Mouse (Mus musculus): ENCODE measurements around the gene Krba1.

Krba1 gene

DNA sequence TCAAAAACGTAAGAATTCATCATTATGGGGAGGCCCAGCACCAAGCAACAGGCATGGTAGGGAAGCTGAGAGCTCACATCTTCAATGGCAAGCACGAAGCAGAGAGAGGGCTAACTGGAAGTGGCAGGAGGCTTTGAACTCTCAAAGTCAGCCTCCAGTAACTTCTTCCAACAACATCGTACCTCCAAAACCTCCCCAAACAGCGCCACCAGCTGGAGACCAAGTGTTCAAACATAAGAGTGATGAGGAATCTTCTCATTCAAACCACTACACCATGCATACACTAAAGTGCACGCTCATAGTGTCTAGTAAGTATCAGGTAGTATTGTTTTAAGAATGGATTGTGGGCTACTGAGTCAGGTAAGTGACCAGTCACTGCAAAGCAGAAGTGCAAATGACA is 28.7 kb downstream of the Krba1 start:
- DNase-seq (ENCODE audit: extremely low spot score, low spot score): no peak

DNA sequence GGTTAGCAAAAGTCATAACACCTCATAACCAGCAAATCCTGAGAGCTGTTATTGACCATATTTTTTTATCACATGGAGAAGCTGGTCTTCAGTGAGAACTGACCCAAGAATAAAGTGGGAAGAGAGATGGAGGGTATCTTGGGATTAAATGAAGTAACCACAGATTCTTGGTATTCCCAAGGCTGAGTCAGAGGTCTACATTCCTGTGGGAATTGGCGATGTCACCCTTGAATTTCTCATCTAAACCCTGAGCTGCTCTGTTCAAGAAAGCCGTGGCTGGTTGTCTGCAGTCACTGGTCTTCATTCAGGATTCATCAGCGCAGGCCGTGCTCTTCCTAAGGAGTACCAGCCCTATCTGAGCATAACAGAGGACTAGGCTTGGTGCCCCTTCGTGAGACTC is 31.6 kb downstream of the Krba1 start:
- DNase-seq (ENCODE audit: extremely low spot score, low spot score): no peak

DNA sequence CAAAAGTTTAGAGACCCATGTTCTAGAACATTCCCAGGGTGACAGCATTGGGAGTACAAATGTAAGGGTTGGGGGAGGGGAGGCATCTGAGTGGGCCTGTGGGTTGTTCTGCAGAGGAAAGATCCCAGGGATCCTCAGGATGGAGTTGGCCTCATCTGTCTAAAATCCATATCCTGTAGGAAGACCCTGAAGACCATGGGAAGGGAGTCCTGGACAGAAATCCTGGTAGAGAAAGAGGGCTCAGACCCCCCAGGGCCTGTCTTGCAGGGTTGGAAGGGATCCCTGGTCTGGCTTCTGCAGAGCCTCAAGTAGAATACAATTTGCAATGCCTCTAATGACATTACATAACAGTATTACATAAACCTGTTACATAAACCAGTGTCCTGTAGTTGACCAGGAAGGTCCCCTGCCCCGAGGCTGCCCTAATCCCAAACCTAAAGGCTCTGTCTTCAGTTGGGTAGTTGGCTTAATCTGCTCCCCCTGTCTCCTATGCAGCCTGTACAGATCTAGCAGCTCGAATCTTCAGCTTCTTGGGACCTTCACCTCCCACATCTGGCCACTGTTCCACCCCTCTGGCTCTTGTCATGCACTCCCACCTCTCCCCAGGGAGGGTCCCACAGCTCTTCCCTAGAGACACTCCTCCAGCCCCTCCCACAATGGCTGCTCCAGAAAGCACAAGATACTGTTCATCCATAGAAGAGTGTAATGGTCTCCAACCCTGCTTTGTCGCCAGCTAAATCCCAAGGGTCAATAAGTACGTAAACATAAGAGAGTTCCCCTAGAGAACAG is 33.6 kb downstream of the Krba1 start:
- DNase-seq (ENCODE audit: extremely low spot score, low spot score): no peak

DNA sequence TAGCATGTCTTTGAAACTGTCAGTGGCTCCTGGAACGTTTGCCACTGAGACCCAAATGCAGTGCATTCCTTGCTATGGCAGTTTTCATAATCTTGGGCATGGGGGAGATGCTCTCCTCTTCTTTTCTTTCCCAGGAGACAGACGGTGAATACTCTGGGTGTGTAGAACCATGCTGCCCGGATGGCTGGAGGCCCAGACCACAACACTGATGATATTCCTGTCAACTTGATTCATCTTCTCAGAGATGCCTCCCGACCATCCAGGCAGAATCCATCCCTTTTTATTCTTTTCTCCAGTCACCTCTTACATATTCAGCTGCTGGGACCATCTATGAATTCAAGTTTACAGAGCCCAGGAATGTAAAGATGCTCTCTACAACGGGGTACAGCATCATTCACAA is 35.4 kb downstream of the Krba1 start:
- no peak for DNase-seq (ENCODE audit: extremely low spot score, low spot score)

DNA sequence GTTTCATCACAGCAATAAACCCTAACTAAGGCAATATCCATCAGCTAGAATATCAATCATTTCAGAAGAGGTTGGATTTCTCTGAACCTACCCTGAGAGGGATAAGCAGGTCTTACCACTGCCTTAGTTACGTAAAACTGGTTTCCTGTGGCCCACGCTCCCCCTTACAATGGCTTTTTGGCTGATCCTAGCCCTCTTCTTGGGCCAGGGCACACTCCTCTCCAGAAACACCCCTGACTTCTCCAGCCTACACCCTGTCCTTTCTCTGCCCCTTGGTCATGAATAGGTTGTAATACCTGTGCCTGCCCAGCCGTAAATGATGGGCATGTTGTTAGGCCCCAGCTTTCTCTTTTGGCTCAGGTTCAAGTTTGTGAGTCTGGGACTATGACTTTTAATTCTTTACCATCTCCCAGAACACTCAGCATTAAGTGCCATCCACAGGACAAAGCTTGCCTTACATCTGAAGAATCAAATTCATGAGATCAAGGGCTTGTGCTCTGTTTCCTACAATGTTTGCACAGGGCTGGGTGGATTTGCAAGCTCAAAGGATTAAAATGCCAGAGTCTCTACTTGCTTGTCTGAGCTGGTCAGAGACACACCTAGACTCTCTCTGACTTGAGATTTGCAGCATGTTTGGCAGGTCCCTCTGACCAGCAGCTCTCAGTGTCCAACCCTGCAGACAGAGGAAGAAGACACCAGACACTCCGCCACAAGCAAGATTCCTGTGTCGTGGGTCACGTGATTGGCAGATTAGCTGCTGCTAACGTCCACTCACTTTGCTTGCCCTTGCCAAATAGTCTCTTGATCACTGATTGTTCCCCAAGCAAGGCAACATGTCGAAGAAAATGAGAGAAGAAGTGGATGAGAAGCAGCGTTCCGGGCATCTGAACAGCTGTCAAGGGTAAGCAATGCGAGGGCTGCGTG is 37.8 kb downstream of the Krba1 start:
- no peak for DNase-seq (ENCODE audit: extremely low spot score, low spot score)

DNA sequence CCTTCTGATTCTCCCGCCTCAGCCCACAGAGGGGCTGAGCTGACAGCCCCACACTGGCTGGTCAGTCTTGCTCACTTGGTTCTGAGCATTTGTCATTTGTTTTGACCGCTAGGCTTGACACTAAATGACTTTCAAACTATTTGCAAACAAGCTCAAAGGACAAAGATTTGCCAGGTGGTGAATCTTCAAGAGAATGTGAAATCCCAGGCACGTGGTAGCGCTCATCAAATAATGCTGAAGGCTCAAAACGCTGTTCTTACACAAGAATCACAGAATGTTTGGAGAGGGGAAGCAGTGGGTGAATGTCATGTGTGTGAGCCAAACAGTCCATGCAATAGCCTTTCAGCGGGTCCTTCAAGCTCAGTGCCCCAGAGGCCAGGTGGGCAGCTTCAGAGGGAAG is 39.3 kb downstream of the Krba1 start:
- DNase-seq (ENCODE audit: extremely low spot score, low spot score): no peak

DNA sequence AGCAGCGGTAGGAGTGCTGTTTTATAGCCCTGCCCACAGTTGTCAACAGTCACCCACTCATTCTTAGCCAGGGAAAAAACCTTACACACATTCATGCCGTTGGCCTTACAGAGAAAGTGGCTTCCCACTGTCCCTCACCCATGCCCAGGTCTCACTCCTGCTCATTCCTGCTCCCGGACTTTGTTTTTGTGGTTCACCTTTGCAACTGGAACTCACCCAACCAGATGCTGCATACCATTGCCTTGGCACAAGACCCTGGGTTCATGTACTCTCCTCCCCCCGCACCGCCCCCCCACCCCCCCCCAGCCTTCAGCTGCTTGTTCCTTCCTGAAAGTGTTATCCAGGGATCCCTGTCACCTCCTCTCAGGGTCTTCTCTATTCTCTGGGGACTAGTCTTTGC is 39.7 kb downstream of the Krba1 start:
- DNase-seq (ENCODE audit: extremely low spot score, low spot score): no peak

DNA sequence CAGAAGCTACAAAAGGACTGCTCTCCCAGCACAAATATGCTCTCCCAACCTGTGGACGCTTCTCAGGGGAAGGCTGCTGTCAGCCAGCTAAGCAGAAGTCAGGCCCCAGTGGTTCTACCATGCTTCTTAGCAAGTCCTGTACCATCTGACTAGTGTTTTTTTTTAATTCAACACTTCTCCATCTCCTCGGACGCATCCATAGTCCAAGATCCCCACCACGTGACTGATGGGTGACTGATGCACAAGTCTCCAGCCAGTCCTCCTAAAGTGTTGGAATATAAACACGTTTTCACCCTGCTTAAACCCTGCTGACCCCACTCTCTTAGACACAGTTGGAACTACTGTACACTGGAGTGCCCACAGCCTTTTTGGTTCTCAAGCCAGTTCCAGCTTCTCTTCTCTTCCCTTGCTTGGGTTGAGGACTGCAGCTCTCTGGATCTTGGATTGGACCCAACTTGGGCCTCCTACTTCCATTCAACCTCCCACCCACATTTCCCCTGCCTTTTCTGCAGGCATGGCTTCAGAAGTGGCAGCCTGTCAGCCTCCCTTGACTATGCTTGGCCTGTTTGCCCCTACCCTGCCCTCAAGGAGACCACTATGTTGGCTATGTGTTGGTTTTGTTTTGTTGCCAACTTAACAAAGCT is 40.4 kb downstream of the Krba1 start:
- DNase-seq (ENCODE audit: extremely low spot score, low spot score): no peak

DNA sequence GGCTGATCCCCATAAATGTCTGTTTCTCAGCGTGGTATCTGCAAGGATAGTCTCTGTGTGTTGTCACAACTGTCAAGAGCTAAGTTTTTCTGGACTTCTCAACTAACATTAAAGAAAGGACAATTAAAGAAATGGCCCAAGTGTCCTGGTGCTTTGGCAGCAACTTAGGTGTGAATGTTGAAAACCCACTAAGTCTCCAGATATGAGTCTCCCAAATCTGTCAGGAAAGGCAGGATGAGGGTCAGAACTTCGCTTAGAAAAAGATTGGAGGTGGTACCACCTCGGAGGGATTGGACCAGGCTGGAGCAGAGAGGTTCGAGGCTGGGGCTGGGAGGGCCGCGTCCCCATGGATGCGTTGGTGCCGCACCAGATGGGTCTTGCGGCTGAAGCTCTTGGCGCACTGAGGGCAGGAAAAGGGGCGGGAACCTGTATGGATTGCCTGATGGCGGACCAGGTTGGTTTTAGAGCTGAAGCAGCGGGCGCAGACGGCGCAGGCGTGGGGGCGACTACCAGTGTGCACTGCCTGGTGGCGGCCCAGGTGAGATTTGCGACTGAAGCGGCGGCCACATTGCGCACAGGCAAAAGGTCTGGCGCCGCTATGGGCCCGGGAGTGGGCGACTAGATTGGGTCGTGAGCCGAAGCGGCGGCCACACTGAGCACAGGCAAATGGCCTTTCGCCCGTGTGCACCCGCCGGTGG is 42.4 kb downstream of the Krba1 start:
- DNase-seq (ENCODE audit: extremely low spot score, low spot score): peak; percentile 24

DNA sequence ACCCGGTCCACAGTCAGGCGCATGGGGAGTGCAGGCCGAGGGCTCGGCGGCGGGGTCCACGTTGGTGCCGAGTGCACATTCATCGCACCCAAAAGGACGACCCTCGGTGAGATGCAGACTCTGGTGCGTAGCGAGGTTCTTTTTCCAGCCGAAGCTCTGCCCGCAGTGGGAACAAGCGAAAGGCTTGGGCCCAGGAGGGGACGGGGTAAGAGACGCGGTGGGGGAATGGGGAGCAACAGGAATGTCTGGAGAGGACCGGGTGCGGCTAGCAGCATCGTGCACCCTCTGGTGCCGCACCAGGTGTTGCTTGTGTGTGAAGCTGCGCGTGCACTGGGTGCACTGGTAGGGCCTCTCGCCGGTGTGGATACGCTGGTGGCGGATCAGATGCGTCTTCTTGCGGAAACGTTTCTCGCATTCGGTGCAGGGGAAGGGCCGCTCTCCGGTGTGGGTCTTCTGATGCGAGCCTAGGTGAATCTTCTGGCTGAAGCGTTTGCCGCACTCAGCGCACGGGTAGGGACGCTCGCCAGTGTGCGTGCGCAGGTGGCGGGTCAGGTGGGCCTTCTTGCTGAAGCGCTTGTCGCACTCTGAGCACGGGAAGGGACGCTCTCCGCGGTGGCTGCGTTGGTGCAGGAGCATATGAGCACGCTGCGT is 43.2 kb downstream of the Krba1 start:
- peak; percentile 54 for DNase-seq (ENCODE audit: extremely low spot score, low spot score)

DNA sequence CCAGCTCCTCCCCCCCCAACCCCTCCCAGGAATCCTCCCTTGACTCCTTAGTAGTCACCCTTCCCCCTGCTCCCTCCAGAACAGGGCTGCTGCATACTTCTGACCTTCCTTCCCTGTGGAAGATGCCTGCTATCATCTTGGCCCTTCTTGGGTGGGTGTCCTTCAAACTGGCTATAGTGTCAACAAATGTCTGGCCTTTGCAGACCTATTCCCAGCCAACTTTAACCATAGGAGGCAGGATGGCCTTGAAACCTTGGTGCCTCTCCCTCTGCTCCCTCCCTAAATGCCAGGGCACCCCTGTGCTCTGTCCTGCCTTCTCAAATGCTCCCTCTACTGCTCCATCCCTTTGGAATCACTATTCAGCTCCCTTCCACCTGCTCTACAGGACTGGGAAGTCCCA is 44.3 kb downstream of the Krba1 start:
- no peak for DNase-seq (ENCODE audit: extremely low spot score, low spot score)

DNA sequence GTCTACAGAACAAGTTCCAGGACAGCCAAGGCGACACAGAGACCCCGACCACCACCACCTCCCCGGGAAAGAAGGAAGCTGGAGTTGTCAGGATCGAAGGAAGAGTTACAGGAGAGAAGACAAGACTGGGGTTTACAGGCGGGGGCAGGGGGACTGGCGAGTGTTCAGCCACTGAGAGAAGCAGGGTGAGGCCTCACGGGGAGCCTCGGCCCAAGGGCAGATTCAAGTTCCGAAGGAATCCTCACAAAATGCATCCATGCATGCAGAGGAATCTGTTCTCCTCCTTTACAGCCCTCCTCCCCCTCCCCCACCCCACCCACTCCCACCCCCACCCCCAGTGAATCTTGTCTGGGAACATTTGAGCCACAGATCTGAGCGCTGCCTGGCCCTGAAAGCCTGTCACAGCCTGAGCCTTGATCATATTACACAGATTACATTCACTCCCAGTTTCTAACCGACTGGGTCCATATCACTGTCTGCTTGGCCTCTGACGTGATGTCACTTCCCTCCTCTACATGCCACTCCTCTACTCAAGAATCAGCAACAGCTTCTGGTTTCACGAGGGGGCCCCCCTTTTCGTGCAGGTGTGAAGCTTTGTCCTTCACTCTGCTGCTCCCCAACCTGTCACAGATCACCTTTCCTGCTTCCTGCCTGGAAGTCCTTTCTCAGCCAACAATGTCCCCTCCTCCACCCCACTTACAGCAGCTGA is 45.1 kb downstream of the Krba1 start:
- no peak for DNase-seq (ENCODE audit: extremely low spot score, low spot score)

DNA sequence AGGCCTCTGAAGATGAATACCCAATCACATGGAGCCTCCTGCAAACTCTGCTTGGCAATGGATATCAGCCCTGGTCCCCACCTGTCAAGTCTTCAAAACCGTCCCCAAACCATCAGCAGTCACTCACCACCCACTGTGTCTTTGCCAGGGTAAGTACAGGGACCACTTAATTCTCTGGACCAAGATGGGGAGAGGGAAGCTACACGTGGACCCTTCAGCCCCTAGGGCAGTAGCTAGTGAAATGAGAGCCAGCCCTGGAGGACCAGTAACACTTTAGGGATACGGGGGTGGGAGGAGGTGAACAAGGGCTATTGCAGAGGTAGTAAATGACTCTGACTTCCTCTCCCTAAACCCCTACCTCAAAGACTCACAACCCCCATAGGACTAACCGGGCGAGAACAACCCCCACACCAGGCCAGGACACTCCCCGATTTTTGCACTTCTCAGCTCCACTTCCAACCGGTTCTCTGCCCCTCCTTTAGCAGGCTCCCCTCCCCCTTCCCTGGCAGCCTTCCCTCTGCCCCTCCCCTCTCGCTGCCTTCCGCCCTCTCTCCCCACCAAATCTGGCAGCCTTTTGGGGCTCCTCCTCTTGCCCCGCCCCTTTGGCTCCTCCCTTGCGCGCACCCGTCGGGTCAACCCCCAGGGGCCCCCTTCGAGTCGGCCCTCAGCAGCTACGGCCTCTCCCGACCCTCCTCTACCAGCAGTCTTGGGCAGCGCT is 48.4 kb downstream of the Krba1 start:
- no peak for DNase-seq (ENCODE audit: extremely low spot score, low spot score)

DNA sequence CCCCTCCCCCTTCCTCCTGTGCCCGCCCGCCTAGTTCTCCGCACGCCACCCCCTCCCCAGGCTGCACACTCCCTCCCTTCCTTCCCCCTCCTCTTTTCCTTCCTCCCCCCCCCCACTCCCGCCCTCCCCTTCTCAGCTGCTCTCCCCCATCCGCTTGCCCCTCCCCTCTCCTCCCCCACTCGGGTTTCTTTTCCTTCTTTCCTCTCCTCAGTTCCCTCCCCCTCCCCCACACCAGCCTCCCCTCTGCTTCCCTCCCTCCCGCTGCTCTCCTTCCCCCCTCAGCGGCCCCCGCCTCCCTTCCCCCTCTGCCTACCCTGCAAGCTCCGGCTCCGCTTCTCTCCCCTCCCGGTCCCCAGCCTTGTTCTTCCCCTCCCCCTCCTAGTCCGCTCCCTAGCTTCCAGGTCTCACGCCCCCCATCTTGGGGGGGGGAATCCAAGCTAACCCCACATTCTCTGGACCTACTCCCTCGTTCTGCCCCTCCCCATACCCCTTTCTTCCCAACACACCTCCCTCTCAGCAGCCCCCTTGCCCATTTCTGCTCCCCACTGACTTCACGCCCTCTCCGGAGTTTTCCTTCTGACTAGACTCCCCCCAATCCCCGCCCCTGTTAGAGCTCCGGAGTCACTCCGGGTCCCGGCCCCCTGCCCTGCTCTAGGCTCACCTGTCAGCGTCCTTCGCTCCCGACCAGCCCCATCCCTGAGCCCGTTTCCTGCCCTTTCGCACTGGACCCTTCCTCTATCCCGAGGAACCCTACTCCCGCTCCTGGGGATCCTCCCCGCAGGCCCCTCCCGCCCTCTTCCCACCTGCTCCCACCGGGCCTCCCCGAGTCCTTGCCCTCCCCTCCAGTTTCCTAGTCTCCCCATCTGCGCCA is 49.2 kb downstream of the Krba1 start:
- peak; percentile 94 for DNase-seq (ENCODE audit: extremely low spot score, low spot score)

DNA sequence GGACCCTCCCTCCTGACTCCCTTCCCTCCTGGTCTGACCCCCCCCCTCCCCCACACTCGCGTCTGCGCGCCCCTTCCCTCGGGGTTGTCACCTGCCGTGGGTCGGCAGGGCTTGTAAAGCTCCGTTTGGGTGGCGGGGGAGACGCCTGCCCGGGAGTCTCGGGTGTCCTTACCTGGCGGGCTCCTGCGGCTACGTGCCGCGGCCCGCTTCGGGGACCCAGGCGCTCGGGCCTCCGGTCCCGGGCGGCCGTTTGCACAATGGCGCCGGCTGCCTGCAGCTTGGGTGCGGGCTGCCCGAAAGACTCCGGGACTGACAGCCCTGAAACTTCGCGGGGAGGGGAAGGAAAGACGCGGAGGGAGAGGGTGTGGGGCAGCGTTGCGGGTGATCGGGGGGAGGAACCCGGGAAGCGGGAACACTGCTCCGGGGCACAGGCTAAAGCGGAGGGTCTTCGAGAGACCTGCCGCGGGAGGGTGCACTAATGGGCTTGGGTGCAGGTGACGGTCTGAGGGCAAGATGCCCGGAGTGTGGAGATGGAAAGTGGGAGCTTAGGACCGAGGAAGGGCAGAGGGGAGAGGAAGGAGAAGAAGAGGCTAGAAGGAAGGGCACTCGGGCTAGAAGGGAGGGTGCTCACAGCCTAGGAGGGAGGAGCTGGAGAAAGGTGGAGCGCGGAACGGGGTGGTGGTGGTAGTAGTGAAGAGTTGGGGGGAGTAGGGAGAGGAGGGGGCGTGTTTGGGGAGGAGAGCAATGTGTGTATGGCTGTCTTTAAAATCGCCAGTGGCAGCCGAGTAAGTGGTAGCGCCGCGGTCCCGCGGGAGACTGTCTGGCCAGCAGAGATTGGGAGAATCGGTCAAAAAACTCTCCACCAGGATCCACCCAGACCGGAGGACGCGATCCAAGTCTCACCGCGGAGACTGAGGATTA is 50.1 kb downstream of the Krba1 start, which contains the start of gene Zfp467:
Gene Zfp467, minus strand, starts transcription at position 645 of the 921 bp plus-strand sequence.
- DNase-seq (ENCODE audit: extremely low spot score, low spot score): peak; percentile 57

DNA sequence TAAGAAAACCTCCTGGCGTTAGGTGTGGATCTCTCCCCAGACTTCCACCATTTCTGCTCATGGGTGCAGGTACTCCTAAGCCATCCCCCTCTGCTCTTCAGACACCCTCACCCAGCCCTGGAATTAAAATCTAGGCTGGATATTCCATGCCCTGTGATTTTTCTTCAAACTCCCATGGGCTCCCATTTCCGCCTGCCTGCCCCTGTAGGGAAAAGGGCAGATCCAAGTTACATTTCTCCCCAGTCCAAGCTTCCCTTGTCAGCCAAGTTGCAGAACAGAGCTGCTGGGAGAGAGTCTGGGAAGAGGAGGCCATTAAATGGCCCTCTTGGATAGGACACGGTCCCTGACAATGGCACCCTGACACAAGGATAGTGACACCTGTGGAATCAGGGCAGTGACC is 50.9 kb downstream of the Krba1 start:
- DNase-seq (ENCODE audit: extremely low spot score, low spot score): no peak

DNA sequence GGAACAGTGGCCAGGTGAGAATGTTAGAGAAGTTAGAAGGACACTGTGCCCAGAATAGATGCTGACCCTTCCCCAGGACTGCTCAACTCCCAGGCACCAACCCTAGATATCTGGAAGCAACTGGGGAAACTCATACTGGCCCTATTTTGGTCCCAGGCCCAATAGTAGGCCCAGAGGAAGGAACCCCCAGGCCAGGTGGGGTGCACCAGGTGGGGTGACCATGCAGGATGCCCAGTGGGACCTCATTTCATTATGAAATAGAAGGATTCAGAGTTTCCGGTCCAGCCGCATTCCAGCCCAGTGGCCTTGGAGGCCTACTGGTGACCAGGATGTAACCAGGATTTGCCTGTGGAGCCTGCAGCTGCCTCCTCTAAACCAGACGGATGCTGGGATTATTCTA is 51.5 kb downstream of the Krba1 start:
- DNase-seq (ENCODE audit: extremely low spot score, low spot score): no peak

DNA sequence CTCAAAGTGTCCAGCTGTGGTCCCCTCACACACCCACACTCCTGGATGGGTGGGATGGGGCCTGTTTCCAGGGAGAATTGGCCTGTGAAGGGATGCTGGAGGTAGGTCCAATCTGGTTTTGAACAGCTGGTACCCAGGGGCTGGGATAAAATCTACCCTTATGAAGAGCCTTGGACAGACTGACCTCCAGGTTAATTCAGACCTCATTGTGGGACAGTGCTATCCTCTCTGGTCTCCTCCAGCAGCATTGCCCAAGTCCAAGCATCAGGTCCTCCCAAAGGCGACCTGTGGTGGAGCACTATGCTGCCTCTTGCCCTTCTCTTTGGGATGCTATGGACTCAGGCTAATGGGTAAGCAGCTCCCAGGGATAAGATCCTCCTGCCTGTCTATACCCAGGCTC is 52.5 kb downstream of the Krba1 start, which contains the start of gene Sspo:
Gene Sspo, plus strand, starts transcription at position 301 of the 400 bp plus-strand sequence.
- no peak for DNase-seq (ENCODE audit: extremely low spot score, low spot score)
